Mouse (Mus musculus) gonadal fat pad, adult 2 months (tissue): ENCODE results near the gene Chd6. TPM values are rescaled to one million over a fixed set of nuclear protein-coding genes. Genes with fewer than 3 reads are reported as not detected.

ENCODE experiments used
- DNase-seq: peaks from one replicate; pipeline ENCODE4 v3.0.0-alpha.2; 2012; ENCODE audit warnings: low read depth
- polyA plus RNA-seq: library from polyadenylated mRNA; depleted of rRNA; stranded (reverse); fragments of >200 nt; gene quantifications from 2 replicates; pipeline ENCODE4 v1.2.3, GENCODE M21; 2012

Gene Chd6
- polyA plus RNA-seq, 1 experiment = 16.0 TPM

DNA sequence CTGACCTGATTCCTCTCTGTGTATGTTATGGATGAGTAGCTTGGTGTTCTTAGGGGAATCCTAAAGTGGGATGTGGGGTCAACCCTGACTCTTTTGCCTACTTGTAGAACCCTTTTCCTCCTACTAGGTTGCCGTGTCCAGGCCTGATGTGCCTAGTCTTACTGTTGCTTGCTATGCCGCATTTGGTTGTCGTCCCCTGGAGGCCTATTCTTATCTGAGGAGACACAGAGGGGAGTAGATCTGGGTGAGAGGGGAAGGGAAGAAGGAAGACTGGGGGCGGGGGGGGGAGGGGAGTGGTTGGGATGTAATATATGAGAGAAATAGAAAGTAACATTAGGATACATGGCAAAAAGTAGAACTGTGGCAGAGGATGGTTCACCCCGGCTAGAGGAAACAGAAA, 33.3 kb downstream of the Chd6 start:
- no peak for DNase-seq

DNA sequence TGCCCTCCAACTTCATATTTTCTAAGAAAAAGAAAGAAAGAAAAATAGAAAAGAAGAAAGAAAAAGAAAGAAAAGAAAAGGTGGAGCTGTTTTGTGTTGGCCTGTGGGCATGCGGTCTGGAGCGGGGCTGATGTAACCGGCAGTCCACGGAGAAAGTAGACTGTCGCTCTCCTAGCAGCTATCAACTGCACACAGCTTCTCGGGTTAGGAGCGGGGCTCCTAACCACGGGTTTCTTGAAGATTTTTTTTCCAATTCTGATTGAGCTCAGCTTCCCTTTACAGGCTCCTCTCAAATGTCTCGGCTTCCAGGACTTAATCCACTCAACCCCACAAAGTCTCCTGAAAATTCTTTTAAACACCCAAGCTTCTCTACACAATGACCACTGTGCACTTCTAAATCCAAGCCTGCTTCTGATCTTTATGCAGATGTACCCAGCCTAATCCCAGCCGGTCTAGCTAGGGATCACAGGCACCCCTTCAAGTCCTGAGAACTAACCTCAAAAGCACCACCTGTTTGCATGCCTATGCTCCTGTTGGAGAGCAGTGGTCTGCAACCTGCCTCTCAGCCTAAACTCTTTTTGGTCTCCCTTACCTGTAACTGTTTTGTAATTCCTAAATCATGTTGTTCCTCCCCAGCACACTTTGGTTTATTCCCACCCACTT, 42.6 kb downstream of the Chd6 start:
- no peak for DNase-seq

GRCm38 (mm10) chr2:161065594-161065993, 43.3 kb downstream of the Chd6 start:
- DNase-seq = no peak

DNA sequence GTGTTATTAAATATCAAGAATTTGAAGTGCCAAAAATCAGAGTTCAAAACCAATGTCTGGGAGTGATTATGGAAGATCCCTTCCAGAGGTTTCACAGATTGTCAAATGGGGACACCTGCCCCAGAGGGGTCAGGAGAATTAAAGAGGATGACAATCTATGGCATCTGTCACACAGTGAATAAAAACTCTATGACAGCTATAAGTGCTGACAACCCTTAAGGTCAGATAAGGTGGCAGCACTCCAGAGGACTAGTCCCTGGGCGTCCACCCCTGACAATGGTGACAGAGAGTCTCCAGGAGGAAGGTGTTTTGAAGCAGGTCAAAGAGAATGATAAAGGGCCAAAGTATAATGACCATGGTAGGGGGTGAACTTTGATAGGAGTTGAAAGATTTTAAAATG, 44.0 kb downstream of the Chd6 start:
- no peak for DNase-seq

GRCm38 (mm10) chr2:161058841-161059240, 50.0 kb downstream of the Chd6 start:
- no peak for DNase-seq

- no peak for DNase-seq
Measured at GRCm38 (mm10) chr2:161053765-161054164, 55.1 kb downstream of the Chd6 start.

DNA sequence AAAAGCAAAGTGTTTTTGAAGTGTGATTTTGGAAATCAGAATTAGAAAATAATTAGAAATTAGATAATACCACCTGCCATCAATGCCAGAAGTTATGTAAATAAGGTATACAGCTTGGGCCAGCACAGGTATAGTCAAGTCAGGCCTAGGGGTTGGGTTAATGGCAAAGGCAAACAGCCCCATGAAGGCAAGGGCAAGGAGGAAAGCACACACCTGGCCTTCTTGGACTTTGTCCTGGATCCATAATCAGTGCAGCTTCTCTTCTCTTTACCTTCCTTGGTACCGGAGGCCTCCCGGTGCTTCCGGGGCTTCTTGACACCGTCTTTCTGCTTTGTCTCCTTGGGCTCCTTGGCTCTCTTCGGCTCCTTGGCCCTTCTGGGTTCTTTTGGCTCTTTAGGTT, 56.7 kb downstream of the Chd6 start:
- DNase-seq = no peak

DNA sequence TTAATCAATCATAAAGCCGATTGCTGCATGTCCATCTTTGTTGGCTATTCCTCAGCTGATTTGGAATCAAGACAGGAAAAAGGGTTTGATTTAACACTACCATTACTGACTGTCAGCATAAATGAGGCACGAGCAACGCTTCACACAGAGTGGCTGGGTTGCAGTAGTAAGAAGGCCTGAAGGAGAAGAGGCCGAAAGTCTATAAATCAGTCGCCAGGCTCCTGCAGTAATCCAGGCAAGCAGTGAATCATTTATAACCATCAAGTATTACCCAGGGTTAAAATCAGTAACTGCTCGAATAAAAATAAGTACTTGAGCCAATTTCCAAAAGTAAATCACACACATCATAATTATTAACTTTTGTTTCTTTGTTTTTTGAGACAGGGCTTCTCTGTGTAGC, 59.4 kb downstream of the Chd6 start:
- DNase-seq = no peak

- no peak for DNase-seq
Measured at GRCm38 (mm10) chr2:161044492-161045201, 64.2 kb downstream of the Chd6 start.

DNA sequence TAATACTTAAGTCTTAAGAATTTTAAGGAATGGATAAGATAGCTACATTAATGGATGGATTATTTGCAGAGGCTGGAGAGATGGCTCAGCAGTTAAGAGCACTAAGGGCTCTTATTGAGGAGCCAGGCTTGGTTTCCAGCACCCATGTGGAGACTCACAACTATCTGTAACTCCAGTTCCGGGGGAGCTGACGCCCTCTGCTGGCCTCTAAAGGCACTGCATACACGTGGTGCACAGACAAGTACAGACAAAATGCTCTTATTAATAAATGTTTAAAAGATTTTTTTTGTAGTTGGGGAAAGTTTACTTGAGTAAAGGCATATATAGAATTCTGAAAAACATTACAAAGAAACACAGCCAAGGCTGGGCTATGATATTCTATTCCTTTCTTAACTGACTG, 66.0 kb downstream of the Chd6 start:
- no peak for DNase-seq

GRCm38 (mm10) chr2:161040743-161041142, 68.1 kb downstream of the Chd6 start:
- no peak for DNase-seq

DNA sequence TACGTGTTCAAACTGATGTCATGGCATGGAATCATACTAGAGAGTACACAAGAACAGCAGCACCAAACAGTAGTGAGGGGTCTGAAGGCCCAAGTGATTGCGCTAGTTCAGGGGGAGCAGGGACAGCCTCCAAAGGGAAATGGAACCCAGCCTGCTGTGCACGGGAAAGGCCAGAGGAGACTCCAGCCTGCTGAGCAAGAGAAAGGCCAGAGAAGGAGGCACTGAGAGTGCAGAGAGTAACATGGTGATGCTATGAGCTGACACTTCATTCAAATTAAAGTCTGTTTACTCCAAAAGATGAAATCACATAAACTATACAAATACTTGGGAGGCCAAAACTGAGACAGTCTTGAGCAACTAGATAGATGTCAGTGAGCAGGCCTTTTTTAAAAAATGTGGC, 71.1 kb downstream of the Chd6 start:
- DNase-seq = no peak

DNA sequence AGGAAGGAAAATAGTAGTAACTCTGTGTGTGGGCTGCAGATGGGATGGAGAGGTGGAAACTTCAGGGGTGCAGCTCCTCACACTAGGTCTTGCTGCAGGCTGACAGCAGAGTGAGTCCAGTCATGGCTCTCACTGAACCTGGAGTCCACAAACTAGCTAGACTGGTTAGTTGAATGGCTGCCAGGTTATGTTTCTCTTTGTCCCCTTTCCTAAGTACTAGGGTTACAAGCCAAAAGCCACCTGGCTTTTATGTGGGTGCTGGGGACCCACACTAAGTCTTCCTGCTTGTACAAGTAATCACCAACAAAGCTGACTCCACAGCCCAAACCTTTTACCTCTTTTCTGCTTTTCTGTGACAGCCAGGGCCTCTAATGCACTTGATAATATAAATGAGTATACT, 75.7 kb downstream of the Chd6 start:
- DNase-seq = peak; percentile 80

DNA sequence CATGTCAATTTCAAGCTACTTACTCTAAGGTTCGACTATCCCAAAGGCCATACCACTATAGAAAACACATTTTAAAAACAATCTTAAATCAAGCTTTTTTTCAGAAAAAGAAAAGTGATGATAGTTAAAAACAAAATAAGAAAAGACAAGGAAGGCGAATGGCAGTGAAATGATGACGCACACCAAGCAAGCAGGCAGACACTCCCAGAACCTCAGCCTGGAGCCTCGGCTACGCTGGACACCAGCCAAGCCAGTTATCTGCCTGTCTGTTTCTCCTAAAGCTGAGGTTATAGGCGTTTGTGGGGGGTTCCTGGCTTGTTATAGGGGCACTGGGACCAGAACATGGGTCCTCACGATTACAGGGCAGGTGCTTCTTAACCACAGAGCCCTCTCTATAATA, 76.5 kb downstream of the Chd6 start:
- no peak for DNase-seq

GRCm38 (mm10) chr2:161024606-161025005, 84.3 kb downstream of the Chd6 start:
- DNase-seq = no peak

GRCm38 (mm10) chr2:161017913-161018312, 91.0 kb downstream of the Chd6 start:
- DNase-seq = no peak

DNA sequence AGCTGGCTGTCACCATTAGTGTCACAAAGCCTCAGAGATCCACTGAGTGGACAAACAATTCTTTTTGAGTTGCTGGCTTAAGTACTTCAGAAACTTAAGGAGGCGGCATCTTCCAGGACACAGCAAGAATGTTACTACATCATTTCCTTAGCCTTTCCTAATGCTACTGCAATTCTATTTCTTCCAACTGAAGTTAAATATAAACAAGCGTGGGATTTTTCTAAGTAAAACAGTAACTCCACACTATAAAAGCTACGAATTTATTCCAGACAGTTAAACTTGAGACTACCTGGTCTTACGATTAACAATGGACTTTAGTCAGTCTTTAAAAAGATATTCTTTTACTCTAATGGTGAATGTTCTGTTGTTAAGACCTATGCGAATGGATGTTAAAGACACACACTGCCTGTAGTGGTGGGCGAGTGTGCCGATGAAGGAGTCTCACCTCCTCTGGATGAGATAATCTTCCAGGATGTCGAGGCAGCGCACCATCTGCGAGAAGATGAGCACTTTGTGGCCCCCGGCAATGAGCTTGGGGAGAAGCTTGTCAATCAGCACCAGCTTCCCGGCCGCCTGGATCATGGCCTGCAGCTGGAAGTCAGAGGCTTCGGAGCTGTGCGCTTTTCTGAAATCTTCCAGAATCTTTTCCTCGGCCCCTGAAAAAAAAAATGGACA, 96.2 kb downstream of the Chd6 start:
- DNase-seq = no peak

DNA sequence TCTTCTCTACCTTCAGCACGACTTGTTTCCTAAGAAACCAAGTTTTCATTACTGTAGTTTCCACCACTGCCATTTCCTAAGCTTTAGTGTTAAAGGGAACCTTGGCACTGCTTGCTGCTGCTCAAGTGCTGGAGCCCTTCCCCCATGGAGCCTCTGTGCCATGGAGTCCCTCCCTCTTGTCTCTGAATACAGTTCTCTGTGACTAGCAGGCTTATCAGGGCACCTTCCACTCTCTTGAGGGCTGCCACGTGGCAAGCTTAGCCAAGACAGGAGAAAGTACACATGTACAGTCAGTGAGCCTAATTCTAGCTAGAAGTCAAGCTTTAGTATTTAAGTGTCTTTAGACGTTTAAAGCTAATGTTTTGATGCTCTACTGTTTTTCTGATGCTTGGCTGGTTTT, 104.5 kb downstream of the Chd6 start:
- no peak for DNase-seq

DNA sequence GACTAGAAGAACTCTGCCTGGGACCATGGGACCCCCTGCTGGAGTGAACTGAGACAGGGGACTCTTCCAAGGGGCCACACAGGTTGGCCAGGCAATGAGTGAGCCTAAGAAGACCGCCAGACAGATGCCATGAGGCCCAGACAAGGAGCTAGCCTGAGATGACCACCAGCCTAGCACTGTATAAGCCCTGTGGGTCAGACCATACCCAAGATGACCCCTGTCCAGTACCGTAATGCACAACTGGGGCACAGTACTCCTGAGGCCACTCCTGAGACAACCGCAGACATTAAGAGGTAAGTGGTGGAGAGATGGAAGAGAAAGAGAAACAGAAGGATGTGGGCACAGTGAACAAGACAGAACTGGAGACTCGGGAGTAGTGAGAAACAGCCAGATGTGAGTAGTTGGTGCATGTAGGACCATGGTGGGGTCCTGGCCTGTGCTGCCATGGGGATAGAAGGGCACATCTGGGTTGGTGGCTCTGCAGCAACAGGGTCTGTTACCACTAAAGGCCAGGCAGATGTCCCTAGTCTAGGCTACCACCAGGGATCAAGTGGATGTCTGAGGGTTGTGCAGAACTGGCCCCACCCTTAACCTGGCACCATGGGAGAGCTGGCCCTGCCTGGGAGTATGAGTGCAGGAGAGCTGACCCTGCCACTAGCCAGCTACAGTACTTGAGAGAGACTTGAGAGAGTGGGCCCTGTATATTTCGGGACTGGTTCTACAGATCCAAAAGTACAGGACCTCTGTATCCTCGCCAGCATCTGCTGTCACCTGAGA, 111.7 kb downstream of the Chd6 start:
- no peak for DNase-seq

- DNase-seq = no peak
Measured at GRCm38 (mm10) chr2:160994181-160994580, 114.7 kb downstream of the Chd6 start.

DNA sequence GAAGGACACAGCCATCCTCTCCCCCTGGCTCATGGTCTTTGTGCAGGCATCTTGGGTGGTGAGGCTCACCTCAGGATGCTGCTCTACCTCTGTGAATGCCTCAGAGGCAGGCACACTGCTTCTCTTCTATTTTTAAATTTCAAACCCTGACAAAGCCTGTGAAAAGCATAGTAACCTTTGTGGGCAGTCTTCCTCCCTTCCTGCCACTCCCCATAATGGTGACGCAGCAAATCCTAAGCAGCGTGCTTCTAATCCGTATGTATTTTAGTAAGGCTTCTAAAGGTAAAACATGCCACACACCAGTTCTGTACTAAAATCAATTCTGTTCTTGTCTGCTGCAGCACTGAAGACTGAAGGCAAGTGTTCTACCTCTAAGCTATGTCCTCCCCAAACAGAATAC, 116.4 kb downstream of the Chd6 start:
- no peak for DNase-seq

DNA sequence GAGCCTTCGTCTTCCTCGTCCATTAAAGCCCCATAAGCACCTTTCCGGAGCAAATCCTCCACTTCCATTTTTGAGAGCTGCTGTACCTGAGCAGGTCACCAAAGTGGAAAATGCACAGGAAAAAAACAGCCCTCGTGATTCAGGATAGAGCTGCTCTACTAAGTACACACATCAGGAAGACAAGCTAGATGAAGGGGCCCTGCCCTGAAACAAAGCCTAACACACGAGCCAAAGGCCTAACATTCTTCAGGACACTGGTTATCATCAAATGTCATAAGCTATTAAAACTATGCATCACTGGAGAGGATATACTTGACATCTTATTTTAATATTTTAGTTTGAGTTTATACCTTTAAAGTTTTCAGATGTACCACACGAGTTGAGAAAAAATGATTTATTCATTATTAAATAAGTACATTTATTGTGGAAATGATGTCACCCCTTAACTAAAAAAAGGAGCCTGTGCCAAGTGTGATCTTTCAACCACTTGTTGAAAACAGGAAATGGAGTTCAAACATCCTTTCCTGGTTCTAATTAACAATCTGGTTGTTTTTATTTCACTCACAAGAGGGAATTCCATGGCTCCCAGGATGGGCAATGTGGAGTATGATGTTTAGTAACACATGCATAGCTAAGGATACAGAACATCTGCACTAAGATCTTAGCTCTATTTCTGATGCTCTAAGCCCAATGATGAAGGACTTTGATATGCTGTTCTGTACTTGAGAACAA, 118.4 kb downstream of the Chd6 start:
- no peak for DNase-seq
